Mouse (Mus musculus): ENCODE data around the gene Cdk5rap2.

Cdk5rap2 gene

DNA sequence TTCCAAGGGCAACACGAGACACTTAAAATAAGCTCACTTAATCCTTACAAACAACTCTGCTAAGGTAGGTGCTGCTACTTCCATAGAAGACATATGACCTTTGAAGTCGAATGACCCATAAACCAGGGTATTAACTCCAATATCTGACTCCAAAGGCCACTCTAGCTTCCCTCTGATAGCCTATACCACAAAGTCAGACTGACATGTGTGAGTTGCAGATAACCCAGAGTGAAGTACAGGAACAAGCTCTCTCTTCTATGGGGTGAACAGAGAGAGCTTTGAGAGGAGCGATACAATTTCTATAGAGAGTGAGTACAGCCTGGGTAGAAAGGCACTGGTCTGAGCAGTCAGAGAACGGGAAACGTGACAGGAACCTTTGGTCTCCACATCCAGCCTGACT is 148.9 kb downstream of the Cdk5rap2 start:
- ATAC-seq (ENCODE audit: low TSS enrichment), result no peak

- ATAC-seq (ENCODE audit: low TSS enrichment), result no peak
Observed at GRCm38 (mm10) chr4:70260419-70260807, 149.8 kb downstream of the Cdk5rap2 start.

DNA sequence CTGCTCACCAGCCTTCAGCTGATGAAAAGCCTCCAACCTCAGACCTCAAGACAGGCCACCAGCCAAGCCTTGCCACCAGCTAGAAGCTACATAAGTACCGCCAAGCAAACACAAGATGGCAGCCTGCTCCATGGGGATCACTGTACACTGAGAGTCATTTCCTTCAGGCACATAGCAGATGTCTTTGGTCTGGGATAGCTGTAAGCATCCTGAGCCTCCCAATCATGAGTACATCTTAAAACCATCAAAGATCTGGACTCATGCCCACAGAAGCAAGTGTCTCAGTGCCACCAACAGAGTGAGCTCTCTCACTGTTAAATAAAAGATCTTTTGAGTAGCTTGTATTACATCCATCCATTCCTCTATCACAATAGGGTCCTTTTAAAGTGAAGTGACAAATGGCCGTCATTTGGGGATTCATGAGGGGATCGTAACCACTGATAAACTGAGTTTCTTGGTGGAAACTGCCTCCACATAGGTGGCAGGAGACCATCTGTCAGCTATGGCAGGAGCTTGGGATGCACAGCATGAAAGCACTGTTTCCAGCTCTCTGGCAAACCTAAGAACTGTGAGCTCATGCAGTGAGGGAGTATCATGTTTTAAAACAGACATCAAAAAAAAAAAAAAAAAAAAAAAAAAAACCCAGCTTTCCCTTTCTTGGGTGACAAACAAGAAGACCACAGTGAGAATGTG is 150.4 kb downstream of the Cdk5rap2 start:
- peak; percentile 48 for ATAC-seq (ENCODE audit: low TSS enrichment)

DNA sequence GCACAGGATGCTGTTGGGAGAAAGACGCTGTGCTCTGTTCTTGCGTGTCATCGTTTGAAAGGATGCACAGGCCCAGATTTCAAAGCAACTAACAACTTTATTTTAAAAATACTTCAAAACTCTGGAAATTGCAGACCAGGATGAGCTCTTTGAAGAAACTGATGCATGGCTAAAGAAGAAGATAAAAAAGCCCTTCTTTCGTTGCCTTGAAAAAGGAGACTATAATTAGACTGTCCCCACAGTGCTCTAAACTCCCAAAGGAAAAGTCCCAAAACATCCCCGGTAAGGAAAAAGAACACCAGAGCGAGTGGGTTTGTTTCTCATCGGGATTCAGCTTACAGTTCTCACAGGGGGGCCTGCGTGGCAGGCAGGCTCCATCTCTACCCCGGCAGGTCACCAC is 151.4 kb downstream of the Cdk5rap2 start:
- peak; percentile 38 for ATAC-seq (ENCODE audit: low TSS enrichment)

DNA sequence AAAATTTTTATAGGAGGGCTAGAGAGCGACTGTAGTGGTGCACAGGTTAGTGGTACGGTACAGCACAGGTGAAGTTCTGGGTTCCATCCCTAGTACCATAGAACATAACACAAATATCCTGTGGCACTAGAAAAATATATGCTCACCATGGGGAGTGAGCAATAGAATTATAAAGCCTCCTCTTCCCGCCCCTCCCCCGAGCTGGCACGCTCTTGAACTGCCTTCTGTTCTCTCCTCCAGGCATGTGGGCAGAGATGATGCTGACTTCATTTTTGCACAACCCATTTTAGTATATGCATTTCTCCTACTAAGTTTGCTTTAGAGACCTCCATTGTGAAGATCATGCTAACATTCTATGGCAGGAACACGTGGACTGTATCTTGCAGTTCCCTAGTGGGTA is 152.0 kb downstream of the Cdk5rap2 start:
- ATAC-seq (ENCODE audit: low TSS enrichment), result peak; percentile 69

GRCm38 (mm10) chr4:70251782-70252181 is 158.5 kb downstream of the Cdk5rap2 start:
- ATAC-seq (ENCODE audit: low TSS enrichment), result no peak

GRCm38 (mm10) chr4:70245706-70246105 is 164.5 kb downstream of the Cdk5rap2 start:
- no peak for ATAC-seq (ENCODE audit: low TSS enrichment)

DNA sequence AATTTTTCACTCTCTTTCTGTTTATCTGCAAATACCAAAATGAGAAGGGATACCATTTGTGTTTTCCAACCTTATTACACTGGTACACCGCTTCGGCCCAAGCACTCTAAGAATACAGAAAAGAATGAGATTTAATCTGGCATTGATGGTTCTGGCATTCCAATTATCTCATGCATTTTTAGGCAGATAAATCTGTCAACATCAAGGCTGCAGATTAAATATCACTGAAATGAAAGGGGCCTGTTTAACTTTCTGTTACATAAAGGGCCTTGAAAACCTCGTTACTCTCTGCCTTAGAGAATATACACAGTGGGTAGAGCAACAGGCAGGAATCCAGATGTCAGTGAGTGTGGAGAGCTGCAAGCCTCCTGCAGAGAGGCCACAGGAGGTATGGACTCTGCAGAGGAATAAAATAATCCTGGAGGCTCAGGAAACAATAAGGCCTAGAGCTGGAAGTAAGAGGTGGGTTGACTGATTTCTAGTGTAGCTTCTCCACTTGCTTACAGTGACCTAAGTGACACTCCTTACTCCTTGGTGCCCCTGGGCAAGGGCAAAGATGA is 166.6 kb downstream of the Cdk5rap2 start:
- no peak for ATAC-seq (ENCODE audit: low TSS enrichment)

DNA sequence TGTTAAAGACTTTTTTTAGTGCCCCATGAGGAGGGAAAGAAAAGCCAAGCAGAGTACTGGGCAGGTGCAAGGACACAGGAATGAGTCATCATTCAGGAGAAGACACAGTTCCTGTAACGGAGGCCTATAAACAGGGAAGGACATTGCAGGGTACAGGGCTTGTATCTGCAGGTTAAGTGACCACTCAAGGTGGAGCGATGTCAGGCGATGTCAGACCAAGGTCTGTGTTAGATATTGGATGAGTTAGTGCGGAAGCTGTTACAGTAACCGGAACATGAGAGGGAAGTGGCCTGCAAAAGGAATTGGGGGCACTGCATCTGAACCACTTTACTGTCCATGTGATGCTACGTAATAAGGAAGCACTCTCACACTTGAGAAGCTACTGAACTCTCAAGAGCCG is 170.5 kb downstream of the Cdk5rap2 start:
- ATAC-seq (ENCODE audit: low TSS enrichment), result no peak

DNA sequence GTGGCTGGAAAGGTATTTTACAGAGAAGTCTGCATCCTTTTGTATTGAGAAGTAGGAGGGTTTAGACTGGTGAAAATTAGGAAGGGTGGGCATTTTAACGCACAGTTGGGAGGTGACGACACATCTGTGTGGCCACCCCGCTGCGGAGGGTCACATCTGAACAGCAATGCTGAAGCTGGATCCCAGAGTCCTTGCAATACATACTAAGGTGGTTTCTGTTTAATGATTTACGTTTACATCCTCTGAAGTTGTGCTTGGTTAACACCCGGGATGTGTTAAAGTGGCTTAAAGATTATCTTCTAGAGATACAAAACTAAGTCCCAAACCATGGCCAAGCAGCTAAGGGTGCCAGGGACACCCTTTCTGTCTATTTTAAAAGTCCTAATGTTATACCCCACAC is 171.4 kb downstream of the Cdk5rap2 start:
- ATAC-seq (ENCODE audit: low TSS enrichment), result no peak

- ATAC-seq (ENCODE audit: low TSS enrichment), result no peak
Observed at GRCm38 (mm10) chr4:70232383-70232782, 177.9 kb downstream of the Cdk5rap2 start.

GRCm38 (mm10) chr4:70229874-70230273 is 180.4 kb downstream of the Cdk5rap2 start:
- ATAC-seq (ENCODE audit: low TSS enrichment), result peak; percentile 86

DNA sequence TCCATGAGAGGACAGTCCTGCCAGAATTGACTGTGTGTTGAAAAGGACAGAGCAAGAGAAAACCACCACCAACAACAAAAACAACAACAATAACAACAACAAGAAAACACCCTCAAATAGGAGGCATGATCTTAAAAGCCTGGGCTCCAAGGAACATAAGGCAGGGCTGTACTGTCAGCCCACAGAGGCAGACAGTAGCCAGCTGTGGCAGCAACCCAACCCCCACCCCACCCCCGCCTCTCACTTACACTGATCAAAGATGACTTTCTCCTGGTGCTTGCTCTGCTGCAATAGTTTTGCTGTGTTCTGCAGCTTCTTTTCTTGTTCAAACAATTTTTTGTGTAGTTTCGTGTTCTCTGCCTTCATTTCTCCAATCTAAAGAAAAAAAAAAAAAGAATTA is 181.9 kb downstream of the Cdk5rap2 start:
- no peak for ATAC-seq (ENCODE audit: low TSS enrichment)

DNA sequence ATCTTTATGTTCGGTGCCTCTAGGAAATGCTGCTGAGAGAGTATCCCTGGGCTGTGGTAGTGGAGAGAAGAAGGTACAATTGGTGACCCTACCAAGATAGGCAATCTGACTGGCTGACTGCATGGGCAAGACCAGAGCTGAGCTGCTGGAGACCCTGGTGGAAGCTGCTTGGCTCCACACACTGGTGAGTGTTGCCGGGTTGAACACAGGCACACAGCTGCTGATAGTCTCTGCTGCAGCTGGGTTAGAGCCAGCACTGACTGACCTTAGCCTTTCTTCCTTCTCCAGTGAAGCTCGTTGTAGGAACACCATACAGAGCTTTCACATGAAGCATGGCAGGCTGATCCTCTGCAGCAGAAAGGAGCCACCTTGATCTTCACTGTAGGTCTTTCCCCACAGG is 182.6 kb downstream of the Cdk5rap2 start:
- no peak for ATAC-seq (ENCODE audit: low TSS enrichment)

GRCm38 (mm10) chr4:70224503-70224902 is 185.7 kb downstream of the Cdk5rap2 start:
- no peak for ATAC-seq (ENCODE audit: low TSS enrichment)

DNA sequence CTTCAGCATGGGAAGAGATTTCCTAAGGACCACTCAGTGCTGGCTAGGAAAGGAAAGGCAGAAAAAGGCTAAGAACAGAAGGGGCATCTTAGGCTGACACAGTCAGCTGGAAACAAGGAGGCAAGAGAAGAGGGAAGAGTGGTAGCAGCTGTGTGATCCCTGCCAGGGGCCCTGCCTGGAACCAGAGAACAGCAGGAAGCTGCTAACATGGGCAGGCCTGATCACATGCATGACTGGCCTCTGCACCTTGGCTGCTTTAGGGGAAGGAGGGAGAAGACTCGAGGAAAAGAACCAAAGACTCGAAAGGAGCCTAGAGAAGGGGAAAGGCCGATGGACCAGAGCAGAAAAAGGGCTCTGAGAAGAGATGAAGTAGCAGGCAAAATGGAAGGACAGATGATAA is 188.4 kb downstream of the Cdk5rap2 start:
- no peak for ATAC-seq (ENCODE audit: low TSS enrichment)

DNA sequence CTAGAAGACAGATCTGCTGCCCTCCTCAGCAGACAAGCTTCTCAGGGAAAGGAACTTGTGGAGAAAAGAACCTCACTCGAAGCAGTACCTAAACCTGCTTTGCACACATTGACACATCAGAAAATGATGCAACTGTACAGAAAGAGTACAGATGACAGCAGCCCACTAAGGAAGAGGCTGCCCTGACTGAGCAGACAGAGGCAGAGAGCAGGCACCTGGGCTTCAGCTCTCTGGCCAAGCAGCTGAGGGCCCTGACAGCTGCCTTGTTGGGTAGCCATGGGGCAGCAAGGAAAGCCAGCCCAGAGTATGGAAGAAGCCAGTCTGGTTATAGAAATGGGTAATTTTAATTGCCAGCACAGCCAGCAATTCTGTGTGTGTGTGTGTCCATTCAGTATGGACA is 188.9 kb downstream of the Cdk5rap2 start:
- ATAC-seq (ENCODE audit: low TSS enrichment), result no peak

GRCm38 (mm10) chr4:70220277-70221180 is 189.7 kb downstream of the Cdk5rap2 start:
- peak; percentile 74 for ATAC-seq (ENCODE audit: low TSS enrichment)

- ATAC-seq (ENCODE audit: low TSS enrichment), result peak; percentile 62
Observed at GRCm38 (mm10) chr4:70219776-70220175, 190.5 kb downstream of the Cdk5rap2 start.

- ATAC-seq (ENCODE audit: low TSS enrichment), result peak; percentile 91
Observed at GRCm38 (mm10) chr4:70185971-70186370, 224.3 kb downstream of the Cdk5rap2 start.
